Mouse (Mus musculus) brown adipose tissue, adult 24 weeks (tissue): ENCODE results near the gene Stx2. TPM values are rescaled to one million over a fixed set of nuclear protein-coding genes. Genes with fewer than 3 reads are reported as not detected.

Source experiments
- H3K27ac ChIP-seq: fragments of 200-500 bp; replicated peaks from 2 replicates; pipeline ENCODE4 v1.5.1; 2012; ENCODE audit warnings: low read depth, mild to moderate bottlenecking, low read length
- H3K4me1 ChIP-seq: fragments of 200-500 bp; 2 replicates; pipeline ENCODE4 v1.6.1; 2012; ENCODE audit warnings: low read length, mixed read lengths; ENCODE audit not compliant: control insufficient read depth, insufficient read depth, insufficient read length
- H3K4me3 ChIP-seq: fragments of 200-500 bp; 2 replicates; pipeline ENCODE4 v1.5.1; 2012; ENCODE audit warnings: low read depth, mild to moderate bottlenecking, low read length, moderate library complexity; ENCODE audit not compliant: insufficient read depth
- polyA plus RNA-seq: library from polyadenylated mRNA; stranded (reverse); fragments of >200 nt; gene quantifications from 2 replicates; pipeline ENCODE4 v1.2.4, GENCODE M21; 2012; ENCODE audit not compliant: missing spikeins, insufficient read depth, insufficient read length

Stx2 gene
- polyA plus RNA-seq, 1 experiment: 5.5 TPM

- peak within 1 kb of the TSS; percentile 87 for H3K4me3 ChIP-seq
Measured at GRCm38 (mm10) chr5:129019497-129020299, 11.3 kb upstream of the Stx2 start, which contains the start of gene Ran. TSS of gene Ran (plus strand) at chr5:129020069.

GRCm38 (mm10) chr5:129018782-129019489 lies 10.6 kb upstream of the Stx2 start:
- Histone ChIP-seq H3K4me3 (peak overlapping the region; percentile 73), H3K27ac (peak overlapping the region; percentile 63), H3K4me1 (peaks cover 6% of the 10 kb centered on the region)

More at GRCm38 (mm10) chr5:129019497-129020299, 11.3 kb upstream of the Stx2 start, which contains the start of gene Ran:
- H3K4me1 ChIP-seq: peaks cover 6% of the 10 kb centered on the region
- peak within 1 kb of the TSS; percentile 85 for H3K27ac ChIP-seq

- Histone ChIP-seq H3K4me3 (no peak overlapping the region), H3K4me1 (peaks cover 4% of the 10 kb centered on the region), H3K27ac (no peak overlapping the region)
Measured at GRCm38 (mm10) chr5:129016370-129016769, 8.0 kb upstream of the Stx2 start.

DNA sequence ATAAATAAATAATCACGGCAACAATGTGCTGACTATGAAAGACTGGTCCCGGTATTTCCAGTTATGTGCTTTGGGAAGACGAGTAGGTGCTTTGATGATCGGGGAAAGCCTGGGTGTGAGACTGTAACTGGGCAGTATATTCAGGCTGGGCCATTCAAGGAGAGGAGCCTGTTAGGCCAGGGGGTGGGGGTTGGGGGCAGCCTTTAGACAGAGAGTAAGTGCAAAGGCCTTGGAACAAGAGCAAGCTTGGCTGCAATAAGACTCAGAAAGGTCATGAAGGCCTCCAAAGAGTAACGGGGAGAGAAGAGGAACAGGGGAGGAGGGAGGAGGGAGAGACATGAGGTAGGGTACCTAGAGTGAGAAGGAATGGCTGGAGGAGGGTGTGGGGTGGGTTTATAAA lies 7.2 kb upstream of the Stx2 start:
- no peak overlapping the region for H3K27ac ChIP-seq
- no peak overlapping the region for H3K4me3 ChIP-seq

DNA sequence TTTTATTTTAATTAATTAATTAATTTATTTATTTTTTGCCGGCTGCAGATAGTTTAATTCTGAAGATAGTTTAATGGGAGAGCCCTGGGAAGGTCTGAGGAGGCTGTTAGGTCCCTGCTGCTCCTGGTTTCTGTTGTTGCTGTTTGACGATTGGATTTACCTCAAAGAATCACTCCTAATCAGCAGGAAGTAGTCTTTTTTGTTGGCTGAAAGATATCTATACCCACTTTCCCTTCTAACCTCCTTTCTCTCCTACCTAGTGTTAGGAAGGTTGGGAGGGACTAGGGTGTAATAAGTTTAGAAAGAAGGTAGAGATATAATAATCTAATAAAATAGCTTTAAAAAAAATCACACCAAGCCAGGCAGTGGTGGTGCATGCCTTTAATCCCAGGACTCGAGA lies 6.6 kb upstream of the Stx2 start:
- no peak overlapping the region for H3K27ac ChIP-seq
- H3K4me1 ChIP-seq: peaks cover 2% of the 10 kb centered on the region; the same call in 1 of the 2 replicates
- no peak overlapping the region for H3K4me3 ChIP-seq

More for the DNA sequence above, 7.2 kb upstream of the Stx2 start:
- peaks cover 2% of the 10 kb centered on the region; the same call in 1 of the 2 replicates for H3K4me1 ChIP-seq

- no peak overlapping the region for H3K4me3 ChIP-seq
- no peak overlapping the region for H3K27ac ChIP-seq
- H3K4me1 ChIP-seq: no peaks in the 10 kb centered on the region; the same call in 1 of the 2 replicates
Measured at GRCm38 (mm10) chr5:129010937-129011336, 2.6 kb upstream of the Stx2 start.

GRCm38 (mm10) chr5:129009577-129009976 lies 1.2 kb upstream of the Stx2 start:
- peaks cover 3% of the 10 kb centered on the region for H3K4me1 ChIP-seq
- no peak overlapping the region for H3K4me3 ChIP-seq
- H3K27ac ChIP-seq: no peak overlapping the region

DNA sequence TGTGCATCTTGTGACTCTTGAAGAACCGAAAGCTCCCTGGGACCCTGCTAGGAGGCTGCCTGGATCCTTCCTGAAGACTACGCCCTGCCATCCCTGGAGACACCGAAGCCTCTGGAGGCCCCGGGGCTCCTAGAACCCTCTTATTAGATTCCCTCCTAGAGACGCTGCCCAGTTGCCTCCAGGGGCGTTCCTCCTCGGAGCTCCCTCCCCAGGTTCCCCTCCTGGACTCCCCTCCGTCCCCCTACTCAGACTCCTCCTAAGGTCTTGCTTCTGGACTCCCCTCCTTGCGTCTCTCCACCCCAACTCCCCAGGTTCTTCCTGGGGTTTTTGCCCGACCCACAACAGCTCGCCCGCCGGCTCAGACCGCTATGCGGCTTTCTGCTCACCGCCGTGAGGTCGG lies 366 bp downstream of the Stx2 start:
- H3K27ac ChIP-seq: peak overlapping the region; percentile 55
- H3K4me3 ChIP-seq: peak overlapping the region; percentile 90
- peaks cover 3% of the 10 kb centered on the region for H3K4me1 ChIP-seq

- peak overlapping the region; percentile 90 for H3K4me3 ChIP-seq
- peaks cover 7% of the 10 kb centered on the region for H3K4me1 ChIP-seq
- H3K27ac ChIP-seq: peak overlapping the region; percentile 55; the same call in 1 of the 2 replicates
Measured at GRCm38 (mm10) chr5:129007105-129007957, 1.0 kb downstream of the Stx2 start.

DNA sequence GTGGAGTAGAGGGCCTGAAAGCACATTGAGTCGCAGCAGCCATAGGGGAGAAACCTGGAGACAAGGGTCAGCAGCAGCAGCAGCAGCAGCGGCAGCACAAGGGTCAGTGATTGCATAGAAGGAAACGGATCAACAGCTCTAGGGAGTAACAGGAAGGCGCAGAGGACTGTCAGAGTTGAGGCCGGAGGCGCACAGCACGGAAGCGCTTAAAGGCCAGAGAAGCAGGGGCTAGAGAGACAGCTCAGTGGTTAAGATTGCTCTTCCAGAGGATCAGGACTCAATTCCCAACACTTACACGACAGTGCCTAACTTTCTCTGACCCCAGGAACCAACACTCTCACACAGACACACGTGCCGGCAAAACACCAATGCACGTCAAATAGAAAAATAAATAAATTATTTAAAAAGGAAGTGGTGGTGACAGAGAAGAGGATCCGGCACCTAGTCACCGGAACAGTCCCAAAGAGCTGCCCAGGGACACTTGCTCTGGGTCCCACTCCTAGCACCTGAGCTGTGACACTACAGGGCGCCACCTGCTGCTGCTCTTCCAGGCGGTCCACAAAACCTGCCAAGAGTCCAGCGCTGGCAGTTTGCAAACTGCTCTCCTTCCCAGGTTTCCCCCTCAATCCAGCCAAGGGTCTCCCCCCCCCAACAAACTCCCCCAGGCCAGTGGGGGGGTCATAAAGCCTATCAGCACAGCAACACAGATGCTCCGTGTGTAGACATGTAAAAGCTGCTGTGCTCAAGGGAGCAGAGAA lies 2.2 kb downstream of the Stx2 start:
- Histone ChIP-seq H3K4me3 (peak overlapping the region; percentile 44), H3K27ac (peak overlapping the region; percentile 68)

GRCm38 (mm10) chr5:129005416-129005815 lies 3.0 kb downstream of the Stx2 start:
- H3K4me1 ChIP-seq: peaks cover 11% of the 10 kb centered on the region
- H3K27ac ChIP-seq: no peak overlapping the region

More for the DNA sequence above, 2.2 kb downstream of the Stx2 start:
- H3K4me1 ChIP-seq: peaks cover 11% of the 10 kb centered on the region

DNA sequence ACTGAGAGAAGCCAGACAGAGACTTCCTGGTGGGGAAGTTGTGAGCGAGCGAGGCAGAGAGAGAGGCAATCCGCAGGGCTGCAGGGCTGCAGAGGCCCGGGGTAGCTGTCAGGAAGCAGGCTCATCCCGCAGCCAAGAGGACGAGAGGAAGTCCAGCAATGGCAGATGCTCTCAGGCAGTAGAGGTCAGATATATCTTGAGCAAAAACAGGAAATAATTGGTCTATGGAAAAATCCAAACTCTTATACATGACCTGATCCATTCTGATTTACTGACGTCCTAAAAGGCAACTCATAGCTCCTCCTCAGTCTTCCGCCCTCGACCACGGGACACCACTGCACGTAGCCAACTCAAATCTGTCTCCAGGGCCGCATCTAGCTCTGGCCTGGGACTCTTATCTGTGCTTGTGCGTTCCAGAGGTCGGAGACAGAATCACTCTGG lies 5.8 kb downstream of the Stx2 start:
- H3K4me3 ChIP-seq: no peak overlapping the region
- H3K4me1 ChIP-seq: peaks cover 11% of the 10 kb centered on the region
- peak overlapping the region; percentile 40 for H3K27ac ChIP-seq

More at GRCm38 (mm10) chr5:129005416-129005815, 3.0 kb downstream of the Stx2 start:
- H3K4me3 ChIP-seq: peak overlapping the region; percentile 44; the same call in 1 of the 2 replicates

GRCm38 (mm10) chr5:129000706-129001468 lies 7.5 kb downstream of the Stx2 start:
- Histone ChIP-seq H3K27ac (no peak overlapping the region), H3K4me3 (no peak overlapping the region), H3K4me1 (peaks cover 11% of the 10 kb centered on the region)
